Mouse (Mus musculus) granulocyte monocyte progenitor cell, adult 5-6 weeks (primary cell): Measurements from ENCODE around the gene Hnrnpa3. TPM values are rescaled to one million over a fixed set of nuclear protein-coding genes. Genes with fewer than 3 reads are reported as not detected.

Experiments used
- ATAC-seq: replicated peaks from 2 replicates; pipeline ENCODE4 v1.8.0; 2016; ENCODE audit warnings: mild to moderate bottlenecking, moderate TSS enrichment, inconsistent platforms; ENCODE audit not compliant: poor library complexity, severe bottlenecking
- total RNA-seq, 2 experiments: library from RNA; stranded (forward) in 1 of 2; stranded (reverse) in 1 of 2; fragments of 200-712, 200-1000 nt in 1 of 2; fragments of >200 nt in 1 of 2; fragmentation: Nextera tagmentation in 1 of 2; gene quantifications; 2 replicates each; pipeline ENCODE4 v1.2.3; 2014 to 2017

The Hnrnpa3 gene
- total RNA-seq, 2 experiments from 2014 or later: 363 to 909 TPM

DNA sequence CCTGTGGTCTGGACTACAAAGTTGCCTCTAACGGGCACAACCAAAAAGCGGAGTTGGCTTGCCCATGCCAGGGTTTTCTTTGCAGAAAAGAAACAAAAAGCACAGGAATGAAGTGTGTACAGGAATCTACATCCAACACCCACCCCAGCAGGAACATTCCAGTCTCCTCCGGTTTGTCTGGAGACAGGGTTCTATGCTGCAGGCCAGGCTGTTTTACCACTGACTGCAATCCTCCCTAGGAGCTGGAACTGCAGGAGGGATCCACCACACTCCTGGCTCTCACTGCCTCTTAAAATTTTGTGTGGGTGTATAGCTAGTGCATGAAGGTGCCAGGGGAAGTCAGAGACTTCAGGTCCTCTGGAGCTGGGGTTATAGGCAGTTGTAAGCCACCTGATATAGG, 39.8 kb downstream of the Hnrnpa3 start:
- ATAC-seq: no peak

DNA sequence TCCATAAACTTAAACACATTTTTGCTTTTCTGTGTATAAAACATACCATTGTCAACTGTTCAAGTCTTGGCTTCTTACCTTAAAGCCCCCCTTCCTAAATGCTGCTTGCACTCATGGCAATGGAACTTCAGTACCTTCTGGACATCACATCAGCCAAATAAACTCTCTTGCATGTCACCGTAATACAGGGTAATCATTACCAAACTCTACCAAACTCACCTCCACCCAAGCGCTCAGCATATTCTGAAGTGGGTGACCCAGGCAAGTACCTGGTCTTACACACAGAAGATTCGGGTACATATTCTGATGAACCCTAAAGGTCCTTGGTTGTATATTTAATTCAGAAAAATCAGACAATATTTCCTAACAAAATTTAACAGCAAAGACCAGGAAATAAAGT, 41.5 kb downstream of the Hnrnpa3 start:
- ATAC-seq: no peak

DNA sequence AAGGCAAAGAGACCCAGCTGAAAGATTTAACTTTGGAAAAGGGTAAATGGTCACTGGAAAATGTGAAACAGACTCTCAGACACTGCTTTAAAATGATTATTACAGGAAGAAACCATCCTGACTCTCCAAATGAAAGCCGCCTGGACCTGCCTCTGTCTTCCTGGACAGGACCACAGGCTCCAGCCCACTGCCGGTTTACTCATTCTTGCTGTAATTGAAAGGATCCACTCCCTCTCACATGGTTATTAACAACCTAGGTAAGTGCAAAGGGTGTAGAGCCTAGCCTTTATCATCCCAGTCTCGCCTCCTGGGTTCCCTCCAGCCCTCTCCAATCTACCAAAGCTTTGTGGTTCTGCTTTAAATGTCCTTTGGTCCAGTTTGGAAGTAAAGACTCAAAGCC, 42.1 kb downstream of the Hnrnpa3 start:
- no peak for ATAC-seq

DNA sequence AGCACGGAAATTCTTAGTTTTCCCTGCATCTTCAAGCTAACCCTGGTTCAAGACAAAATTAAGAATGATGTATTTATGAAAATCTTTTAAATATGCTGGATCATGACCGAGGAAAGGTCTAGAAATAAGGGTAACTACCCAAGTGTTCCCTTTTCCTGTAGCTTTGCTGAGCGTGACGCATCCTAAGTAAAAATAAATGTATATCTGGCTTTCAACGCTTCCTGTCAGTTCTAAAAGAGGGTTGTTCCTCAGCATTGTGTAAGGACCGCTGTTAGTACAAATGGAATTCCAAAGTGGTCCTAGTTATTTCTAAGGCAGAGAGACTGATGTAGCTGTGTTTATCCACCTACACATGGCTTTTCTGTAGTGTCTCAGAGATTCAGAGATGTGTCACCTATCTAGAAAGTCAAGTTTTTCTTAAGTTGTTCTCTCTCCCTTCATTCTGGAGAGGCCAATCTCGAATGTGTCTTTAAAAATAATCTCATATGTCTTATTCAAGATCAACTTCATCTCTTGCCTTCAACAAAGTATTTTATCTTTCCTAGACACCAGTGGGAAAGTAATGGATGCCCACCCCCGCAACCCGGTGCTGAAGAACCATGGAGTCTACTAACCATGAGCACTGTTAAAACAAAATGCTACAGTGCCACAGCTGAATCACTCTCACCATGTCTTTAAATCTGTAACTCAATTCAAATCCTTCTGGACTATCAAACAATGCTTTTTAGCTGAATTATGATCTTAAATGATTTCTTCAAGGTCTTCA, 42.9 kb downstream of the Hnrnpa3 start:
- ATAC-seq: no peak

DNA sequence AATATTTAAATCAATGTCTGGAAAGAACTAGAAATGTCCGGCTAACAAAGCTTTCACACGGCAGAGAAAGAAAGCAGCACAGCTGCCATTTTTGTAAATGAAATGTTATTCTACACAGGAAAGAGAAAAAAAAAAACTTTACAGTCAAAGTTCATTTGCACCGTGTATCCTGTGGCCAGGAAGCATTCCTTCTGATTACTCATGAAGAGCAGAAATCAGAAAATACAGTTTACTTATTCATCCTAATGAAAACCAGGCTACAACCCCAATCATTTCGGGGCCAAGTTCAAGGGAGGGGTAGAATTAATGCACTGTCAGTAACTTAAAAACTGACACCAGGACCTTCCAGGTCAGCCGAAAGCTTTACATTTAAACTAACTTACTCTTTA, 43.5 kb downstream of the Hnrnpa3 start:
- ATAC-seq: no peak

DNA sequence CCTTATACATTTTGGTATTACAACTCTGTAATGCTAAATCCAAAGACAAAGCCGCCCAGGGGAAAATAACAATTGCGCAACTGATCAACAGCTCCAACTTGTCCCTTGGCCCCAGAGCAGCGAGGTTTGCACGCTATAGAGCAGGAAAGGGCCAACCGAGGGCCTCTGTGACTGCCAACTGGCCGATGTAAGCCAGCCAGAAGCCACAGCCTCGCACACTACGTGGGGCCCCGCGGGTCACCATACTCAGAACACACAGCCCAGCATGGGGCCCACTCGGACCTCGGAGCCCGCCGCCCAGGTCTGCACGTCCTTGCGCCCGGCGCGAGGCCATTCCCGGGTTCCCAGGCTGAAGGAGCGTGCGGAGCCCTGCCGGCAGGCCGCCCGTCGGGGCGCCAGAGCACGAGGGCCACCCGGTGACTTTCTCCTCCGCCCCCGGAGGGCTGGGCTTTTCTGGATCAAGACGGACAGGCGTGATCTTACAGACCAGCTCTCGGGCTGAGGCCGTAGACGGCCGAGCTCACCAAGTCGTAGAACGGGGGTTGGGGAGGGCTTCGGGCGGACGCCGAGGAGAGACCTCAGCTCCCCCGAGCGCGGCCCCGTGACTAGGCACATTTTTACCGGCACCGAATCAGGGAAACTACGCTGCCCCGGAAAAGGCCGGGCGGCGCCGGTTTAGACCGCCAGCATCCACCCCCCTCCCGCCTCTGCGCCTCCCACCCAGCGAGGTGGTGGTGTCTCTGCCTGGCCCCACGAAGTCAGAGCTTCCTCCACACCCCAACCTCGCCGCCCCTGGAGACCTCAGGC, 44.5 kb downstream of the Hnrnpa3 start:
- peak; percentile 33 for ATAC-seq

DNA sequence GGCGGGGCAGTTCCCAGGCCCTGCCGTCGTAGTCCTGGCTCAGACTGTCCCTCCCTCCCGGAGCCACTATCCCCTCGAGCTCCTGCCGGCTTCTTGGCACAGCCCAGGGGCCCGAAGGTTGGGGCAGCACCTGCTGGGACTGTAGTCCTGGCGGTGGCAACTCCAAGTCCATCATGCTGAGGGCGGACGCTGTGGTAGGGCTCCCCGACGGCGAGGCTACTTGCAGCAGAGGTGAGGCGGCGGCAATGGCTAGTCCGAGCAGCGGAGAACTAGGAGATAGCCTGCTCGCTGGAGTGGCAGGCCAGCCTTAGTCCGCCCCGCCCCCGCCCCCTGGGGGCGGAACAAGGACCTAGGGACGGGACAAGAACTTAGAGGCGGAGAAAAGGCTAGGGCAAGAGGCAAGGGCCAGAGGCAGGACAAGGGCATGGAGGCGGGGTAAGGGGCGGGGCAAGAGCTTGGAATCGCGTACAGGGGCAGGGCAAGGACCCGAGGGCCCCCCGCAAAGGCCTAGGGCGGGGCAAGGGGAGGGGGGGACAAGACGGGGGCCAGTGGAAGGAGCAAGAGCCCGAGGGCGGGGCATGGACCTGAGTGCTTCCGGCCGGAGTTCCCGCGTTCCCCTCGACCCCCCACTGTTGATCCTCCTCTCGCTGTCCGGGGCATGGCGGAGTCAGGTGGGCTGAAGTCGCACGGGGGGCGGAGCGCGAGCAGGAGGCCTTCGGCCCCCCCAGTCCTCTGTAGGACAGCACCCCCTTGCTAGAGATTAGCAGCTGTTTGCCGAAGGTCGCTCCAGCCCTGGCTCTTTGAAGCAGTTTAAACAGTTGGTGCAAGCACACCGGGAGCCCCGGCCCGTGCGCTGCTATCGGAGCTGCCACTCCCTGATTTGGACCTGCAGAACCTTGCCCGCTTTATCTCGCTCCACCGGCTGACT, 45.4 kb downstream of the Hnrnpa3 start, which contains the start of gene Nfe2l2:
Nfe2l2 (minus strand) TSS at position 408 of the 928 bp plus-strand sequence.
- ATAC-seq: peak; percentile 63

DNA sequence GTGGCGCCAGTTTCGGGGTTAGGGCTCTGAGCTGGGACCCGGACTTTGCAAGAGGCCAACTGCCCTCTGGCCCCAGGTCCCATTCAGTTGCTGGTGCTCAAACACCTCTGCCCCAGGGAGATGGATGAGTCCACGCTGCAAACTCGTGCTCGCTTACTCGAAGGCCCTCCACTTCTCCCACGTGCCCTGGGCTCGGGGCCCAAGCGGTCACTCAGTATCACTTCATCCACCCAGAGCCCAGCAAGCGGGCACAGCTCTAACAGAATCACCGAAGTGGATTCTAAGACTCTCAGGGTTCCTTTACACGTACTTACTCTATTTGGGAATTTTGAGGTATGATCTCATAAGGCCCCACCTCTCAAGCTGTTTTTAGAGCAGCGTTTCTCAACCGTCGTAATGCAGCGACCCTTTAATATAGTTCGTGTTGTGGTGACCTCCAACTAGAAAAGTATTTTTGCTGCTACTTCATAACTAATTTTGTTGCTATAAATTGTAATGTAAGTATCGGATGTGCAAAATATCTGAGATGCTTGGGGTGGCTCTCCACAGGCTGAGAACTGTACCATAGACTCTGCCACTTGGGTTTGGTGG, 46.2 kb downstream of the Hnrnpa3 start:
- 0 out of 2 replicates have a peak, but pooled peaks have one; percentile 4 for ATAC-seq

DNA sequence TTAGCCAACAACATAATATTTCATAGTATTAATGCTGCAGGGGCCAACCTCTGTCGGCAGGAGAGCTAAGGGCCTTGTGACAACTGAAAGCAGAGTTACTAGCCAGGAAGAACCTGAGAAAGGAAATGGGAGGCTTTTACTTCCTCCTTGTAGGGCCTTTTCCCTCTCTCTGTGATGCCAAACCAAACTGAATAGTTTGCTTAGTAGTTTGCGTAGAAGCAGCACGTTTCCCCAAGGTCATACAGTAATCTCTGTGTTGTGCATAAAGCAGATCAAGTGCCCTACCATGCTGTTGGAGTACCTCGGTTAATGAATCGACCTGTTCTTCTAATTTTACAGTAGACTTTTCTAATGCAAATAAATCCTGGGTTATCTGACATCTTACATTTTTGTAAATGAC, 47.4 kb downstream of the Hnrnpa3 start:
- no peak for ATAC-seq

DNA sequence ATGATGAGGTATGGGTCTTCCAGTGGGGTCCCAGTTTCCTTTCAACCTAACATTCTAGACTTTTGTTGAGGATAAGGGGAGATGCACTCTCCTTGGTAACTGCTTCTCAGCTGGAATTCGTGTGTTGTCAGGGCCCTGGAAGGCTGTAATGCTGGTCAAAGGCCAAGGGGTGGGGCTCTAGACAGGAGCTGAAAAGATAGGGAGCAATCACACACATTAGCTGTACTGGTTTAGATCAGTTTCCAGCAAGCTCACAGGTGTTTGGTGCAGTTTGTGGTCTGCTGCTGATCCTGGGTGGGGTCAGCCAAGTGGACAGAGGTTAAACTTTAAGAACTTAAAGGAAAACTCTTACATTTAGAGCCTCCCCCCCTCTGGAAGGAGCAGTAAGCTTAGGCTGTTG, 48.4 kb downstream of the Hnrnpa3 start:
- ATAC-seq: no peak

DNA sequence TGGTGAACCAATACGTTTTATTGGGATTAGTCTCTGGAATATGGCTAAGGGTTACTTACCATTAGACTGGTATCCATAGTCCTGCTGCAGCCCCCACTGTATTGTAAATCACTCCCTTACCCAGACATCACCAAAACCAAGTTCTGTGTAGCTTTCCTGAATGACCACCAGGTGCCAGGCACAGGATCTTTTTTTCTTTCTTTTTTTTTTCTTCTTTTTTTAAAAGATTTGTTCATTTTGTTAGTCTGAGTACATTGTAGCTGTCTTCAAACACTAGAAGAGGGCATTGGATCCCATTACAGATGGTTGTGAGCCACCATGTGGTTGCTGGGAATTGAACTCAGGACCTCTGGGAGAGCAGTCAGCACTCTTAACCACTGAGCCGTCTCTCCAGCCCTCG, 54.0 kb downstream of the Hnrnpa3 start:
- no peak for ATAC-seq

DNA sequence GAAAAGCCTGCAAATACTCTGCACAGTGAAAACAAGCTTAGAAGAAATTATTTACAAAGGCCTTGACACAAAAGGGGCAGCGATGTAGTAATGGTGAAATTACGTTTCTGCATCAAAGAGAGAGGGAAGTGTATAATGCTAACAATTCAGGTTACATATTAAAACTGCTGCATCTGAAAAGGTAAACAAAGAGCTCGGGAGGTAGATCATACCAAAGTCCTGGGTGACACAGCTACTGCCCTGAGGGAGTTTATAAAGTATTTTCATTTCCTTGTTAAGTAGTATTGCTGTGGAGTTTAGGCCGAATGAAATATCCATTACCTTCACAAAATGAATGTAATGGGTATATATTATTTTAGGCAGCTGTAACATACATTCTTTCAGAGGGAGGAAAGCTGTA, 55.7 kb downstream of the Hnrnpa3 start:
- ATAC-seq: no peak

DNA sequence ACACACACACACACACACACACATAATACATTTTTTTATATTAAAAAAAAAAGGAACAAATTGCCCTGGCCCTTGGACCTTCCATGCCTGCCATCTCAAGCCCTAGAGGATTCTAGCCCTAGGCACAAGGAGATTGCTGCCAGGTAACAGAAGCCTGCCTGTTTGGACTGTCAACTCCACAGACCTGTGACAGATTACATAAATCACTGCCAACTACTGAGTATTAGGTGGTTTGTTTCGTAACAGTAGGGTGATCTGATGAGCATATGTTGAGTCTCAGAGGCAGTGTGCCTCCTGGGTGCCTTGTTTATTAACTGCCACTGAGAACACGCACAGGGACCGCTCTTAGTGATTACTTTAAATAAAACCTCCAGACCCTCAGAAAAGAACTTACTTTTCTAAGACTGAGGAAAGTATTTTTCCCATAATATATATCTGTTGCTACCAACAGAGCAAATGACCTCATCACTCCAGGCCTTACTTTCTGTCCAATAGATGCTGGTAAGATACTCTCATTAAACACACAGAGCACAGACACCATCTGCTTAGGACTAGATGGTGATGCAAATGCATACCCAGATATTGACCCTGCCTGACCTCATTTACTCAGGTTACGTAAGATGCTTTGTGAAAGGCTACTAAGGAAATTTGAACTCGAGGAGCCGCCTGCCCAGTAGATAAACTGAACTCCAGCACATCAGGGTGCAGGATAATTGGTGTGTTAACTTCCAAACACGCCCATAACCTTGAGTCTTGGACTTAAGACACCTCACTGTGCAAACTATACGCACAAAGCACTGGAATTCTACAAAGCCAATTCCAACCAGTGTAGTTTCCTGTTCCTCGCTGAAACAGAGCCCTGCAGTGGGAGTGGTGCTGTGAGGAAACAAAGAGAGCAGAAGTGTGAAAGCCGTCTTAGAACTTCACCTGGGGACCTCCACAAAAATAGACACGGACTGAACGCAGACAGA, 57.3 kb downstream of the Hnrnpa3 start:
- peak; percentile 72 for ATAC-seq

Other genes starting within 250 kb of the Hnrnpa3 start
- gene Nfe2l2, start 45.4 kb downstream of the Hnrnpa3 start, total RNA-seq (2014; fragmentation: Nextera tagmentation): 80.1 and 90.3 TPM in 2 replicates
- gene Nfe2l2, start 45.4 kb downstream of the Hnrnpa3 start, total RNA-seq (2017): 55.3 and 68.7 TPM in 2 replicates
- gene Agps, start 172.9 kb downstream of the Hnrnpa3 start, total RNA-seq (2014; fragmentation: Nextera tagmentation): 164 and 183 TPM in 2 replicates
- gene Agps, start 172.9 kb downstream of the Hnrnpa3 start, total RNA-seq (2017): 224 and 232 TPM in 2 replicates